Mouse (Mus musculus) brain, embryonic 14.5 days (tissue): ENCODE data around the gene Dnajc25. TPM values are rescaled to one million over a fixed set of nuclear protein-coding genes. Genes with fewer than 3 reads are reported as not detected.
A peak's percentile ranks its signal among the peaks of the same experiment; 100 is the strongest.

Source experiments
- DNase-seq: peaks from one replicate; pipeline ENCODE4 v3.0.0-alpha.2; 2011; ENCODE audit warnings: low read depth
- CTCF ChIP-seq: fragments of 200-500 bp; IDR thresholded peaks from 2 replicates; pipeline ENCODE4 v1.5.1; 2012; ENCODE audit warnings: inconsistent platforms, mild to moderate bottlenecking, moderate library complexity, borderline replicate concordance; ENCODE audit not compliant: insufficient read depth, insufficient read length; ENCODE audit errors: extremely low read depth
- POLR2A ChIP-seq: fragments of 200-500 bp; IDR thresholded peaks from 2 replicates; pipeline ENCODE4 v1.6.1; 2012; ENCODE audit warnings: mild to moderate bottlenecking, inconsistent platforms, borderline replicate concordance; ENCODE audit not compliant: poor library complexity, insufficient read depth, insufficient read length, severe bottlenecking; ENCODE audit errors: extremely low read depth
- polyA plus RNA-seq: library from polyadenylated mRNA; depleted of rRNA; stranded (reverse); fragments of >200 nt; gene quantifications from 2 replicates; pipeline ENCODE4 v1.2.3, GENCODE M21; 2012

The Dnajc25 gene
- polyA plus RNA-seq, 1 experiment = 4.2 TPM

DNA sequence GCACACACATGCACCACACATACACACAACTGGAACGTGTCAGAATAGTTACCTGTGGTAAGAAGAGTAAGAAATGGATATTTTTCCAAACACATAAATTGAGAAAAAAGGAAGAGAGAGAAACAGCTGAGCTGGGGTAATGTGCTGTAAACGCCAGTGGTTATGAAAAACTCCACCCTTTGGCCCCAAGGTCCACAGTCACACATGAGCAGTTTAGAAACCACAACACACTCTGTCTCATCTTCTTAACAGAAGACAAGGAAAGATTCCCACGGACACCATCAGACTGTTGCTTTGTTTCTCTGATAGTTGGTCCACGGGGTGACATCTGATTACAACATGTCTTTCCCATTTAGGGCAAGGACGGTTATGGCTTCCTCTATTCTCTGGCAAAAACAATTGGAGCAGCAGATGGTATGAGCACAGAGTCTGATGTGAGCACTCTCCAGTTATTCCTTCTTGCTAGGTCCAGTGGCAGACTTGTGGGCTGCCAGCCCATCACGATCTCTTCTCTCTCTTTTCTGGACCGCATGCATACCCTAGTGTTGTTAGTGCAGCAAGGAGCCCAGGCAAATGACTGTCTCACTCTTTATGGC is 5.5 kb upstream of the Dnajc25 start:
- TF ChIP-seq CTCF (no peak), POLR2A (no peak)
- DNase-seq = no peak

DNA sequence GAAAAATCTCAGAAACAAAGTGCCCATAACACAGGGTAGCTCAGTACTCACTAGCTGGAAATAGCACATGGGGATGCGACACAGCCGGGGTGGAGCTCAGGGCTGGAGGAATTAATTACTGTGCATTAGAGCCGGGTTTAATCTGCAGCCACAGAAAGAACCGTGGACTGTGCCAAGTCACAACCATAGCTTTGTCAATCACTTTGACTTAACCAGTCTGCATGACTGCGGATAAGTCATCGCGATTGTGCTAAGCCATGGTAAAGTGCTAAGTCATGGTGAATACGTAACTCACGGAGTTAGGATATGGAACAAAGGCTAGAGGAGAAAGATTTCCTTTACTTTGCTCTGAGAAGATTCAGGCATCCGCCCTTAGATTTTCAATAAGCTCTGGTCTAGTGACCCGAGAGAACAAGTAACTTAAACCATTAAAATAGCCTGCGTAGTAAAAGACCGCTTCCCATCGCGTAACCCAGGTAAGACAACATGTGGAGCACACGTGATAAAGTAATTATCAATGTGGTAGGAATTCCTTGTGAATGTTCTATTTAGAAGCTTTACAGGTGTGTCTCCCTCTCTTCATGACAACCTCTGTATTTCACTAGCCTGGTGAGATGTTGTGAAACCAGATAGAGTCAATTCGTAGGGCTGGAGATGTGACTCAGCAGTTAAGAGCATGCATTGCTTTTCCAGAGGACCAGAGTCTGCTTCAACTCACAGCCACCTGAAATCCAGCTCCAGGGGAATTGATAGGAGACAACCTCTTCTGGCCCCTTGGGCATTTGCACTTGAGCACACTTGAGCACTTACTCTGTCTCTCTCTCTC is 4.0 kb upstream of the Dnajc25 start:
- peak; percentile 77 for DNase-seq

DNA sequence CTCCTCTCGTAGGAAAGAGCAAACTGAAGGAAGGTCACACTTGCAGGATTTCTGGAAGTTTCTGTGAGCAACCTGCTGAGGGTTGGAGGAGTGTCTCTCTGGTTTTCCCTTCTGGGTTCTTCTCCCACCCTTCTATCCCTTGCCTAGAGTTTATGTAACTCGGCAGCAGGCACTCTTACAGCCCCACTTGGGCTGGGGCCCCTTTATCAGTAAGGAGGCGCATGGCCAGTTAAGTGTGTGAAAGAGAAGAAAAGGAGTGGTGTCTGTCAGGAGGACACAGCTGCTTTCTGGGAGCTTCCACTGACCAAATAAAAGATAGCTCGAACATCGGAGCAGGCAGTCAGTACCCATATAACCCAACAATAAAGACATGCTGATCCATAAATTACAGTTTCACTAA is 2.7 kb upstream of the Dnajc25 start:
- DNase-seq = no peak

More for the DNA sequence above, 4.0 kb upstream of the Dnajc25 start:
- no peak for TF ChIP-seq CTCF
- TF ChIP-seq POLR2A = no peak

DNA sequence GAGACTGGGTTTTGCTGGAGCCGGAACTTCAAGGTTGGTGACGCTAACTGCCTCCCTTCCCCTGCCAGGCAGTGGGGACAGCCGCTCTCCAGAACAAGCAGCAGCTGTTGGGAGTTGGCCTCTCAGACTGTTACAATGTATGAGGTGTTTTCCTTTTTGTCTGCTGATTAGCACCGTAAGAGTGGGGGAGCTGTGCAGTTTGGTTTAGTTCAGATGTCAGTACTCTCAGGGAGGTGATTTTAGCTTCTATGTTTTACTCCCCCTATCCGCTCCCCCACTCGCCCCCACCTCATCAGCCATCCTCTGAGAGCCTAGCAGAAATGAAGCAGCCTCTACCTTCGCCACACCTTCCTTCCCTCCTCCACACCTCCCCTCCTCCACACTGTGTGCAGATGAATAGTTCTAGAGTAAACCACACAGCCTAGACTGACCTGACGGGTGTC is 410 bp downstream of the Dnajc25 start:
- TF ChIP-seq CTCF (no peak), POLR2A (no peak)
- no peak for DNase-seq

More for the DNA sequence above, 2.7 kb upstream of the Dnajc25 start:
- TF ChIP-seq CTCF = no peak
- TF ChIP-seq POLR2A = no peak

DNA sequence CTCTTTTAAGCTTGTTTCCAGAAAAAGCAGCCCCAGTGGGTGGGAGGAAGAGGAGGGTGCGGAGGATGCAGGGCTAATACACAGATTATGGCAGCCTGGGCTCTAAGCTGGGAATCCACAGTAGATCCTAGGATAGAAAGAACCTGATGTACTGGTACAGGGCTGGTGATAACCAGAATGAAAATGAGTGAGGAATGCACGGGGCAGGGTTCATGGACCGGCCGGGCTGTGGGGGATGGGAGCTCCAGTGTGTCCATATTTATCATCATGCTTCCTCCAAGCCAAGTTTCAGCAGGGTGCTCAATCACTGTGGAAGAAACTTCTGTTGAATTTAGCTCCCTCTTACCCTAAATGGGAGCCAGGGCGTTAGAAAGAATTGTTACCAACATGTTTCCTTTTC is 2.2 kb downstream of the Dnajc25 start:
- DNase-seq = no peak
- no peak for TF ChIP-seq POLR2A
- no peak for TF ChIP-seq CTCF

DNA sequence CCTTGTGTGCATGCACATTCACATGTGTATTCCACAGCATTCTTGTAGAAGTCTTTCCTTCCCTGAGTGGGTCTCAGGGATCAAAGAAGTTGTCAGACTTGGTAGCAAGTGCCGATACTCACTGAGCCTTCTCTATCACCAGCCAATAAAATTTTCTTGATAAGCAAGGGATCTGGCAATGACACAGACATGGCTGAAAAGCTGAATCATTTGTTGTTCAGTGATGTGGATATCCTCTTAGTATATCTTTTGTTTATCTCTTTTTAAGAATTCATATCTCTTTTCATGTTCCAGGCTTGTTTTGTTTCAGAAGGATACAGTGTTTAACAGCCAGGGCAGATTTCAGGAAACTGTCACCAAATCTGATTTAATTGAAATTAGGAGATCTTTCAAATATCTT is 3.8 kb downstream of the Dnajc25 start:
- DNase-seq = no peak
- TF ChIP-seq POLR2A = no peak

DNA sequence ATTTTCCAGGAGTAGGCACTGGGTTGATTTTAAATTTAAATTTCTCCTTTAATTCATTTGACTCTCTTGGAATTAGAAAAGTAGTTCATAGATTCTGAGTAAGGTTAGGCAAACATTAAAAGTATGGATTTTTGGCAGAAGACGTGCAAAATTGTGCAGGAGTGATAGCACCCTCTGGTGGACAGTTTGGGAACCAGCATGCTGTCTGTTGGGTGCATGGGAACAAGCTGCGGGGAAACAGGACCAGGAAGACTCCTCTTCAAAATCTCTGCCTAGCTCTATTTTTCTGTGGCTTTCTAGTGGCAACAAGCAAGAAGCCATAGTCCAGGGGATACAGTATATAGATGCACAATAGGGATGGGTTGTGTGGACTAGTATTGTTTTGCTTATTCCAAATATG is 4.8 kb downstream of the Dnajc25 start:
- DNase-seq = peak; percentile 85
- TF ChIP-seq CTCF (peak; percentile 93), POLR2A (no peak)

DNA sequence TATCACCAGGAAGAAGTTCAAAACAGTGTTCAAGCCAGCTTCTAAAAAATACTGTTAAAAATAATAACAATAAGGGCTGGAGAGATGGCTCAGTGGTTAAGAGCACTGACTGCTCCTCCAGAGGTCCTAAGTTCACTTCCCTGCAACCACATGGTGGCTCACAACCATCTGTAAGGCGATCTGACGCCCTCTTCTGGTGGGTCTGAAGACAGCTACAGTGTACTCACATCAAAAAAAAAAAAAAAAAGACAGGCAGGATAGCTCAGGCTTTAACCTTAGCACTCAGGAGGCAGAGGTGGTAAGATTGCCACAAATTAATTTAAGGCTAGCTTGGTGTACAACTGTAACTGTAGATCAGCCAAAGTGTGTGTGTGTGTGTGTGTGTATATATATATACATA is 5.8 kb downstream of the Dnajc25 start:
- peak; percentile 37 for DNase-seq
- peak; percentile 15; the same call in 1 of the 2 replicates for TF ChIP-seq CTCF
- no peak for TF ChIP-seq POLR2A

DNA sequence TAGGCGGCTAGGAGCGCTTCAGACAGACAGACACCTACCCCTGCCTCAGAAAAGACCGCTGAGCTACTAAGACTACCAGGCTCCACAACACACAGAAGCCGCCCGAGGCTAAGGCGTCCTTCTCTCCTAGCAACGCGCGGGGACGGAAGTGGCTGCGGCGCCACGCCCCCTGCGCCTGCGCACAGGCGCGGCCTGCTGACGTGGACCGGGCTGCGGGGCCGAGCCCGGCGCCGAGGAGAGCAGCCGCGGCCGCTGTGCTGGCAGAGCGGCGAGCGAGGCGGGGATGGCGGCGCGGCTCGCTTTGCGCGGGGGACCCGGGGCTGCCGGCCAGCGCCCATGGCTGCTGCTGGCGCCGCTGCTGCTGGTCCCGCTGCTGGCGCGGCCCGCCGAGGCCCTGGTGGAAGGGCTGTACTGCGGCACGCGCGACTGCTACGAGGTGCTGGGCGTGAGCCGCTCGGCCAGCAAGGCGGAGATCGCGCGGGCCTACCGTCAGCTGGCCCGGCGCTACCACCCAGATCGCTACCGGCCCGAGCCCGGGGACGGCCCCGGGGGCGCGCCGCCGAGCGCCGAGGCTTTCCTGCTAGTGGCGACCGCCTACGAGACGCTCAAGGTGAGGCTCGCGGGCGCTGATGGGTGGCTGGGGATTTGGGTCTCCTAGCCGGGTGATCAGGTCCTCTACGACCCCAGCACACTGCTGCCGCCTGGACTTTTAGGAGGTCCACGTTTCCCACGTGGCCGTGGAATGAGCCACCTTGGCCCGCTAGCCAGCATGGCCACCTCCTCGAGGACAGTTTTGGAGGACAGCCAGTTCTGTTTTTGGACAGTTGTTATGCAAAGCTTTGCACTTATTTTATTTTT is 8.3 kb downstream of the Dnajc25 start, which contains the start of gene Gm20503:
Gene Gm20503, plus strand, starts transcription at position 263 of the 858 bp plus-strand sequence.
- no peak for TF ChIP-seq CTCF
- peak; percentile 98 for TF ChIP-seq POLR2A
- DNase-seq = peak; percentile 97

DNA sequence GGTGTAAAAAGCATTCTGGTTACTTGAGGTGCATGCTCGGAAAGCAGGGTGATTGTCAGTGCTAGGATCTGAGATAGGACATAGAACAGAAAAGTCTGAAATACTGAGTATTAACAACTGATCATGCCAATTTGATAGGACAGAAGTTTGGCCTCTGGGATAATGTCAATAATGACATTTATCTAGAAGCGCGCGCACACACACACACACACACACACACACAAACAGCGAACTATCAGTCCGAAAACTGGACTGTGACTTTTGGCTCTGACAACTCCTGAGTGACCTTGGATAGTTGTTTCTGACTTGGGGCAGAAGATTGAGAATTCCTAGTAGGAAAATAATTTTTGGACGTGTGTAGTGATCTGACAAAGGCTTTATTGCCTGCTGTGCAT is 8.9 kb downstream of the Dnajc25 start:
- no peak for TF ChIP-seq CTCF
- no peak for TF ChIP-seq POLR2A
- DNase-seq = no peak

DNA sequence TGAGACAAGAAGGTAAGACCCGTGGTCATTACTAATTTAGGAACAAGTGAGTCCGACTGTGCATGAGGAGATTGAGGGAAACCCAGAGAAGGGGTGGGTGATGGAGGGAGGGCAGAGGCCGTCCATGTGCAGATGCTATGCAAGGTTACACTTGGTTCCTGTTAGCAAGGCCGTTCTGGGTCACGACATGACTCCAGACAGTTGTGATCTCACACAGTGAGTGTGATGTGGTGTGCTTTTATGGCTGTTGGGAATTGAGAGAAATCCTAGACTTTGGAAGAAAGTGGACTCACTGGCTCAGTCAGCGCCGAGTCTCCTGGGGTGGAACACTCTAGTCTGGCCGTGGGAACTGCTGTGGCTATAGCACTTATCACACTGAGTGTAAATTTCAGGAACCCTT is 11.3 kb downstream of the Dnajc25 start:
- DNase-seq = no peak
- TF ChIP-seq POLR2A = no peak
- no peak for TF ChIP-seq CTCF
